8 mouse cellular contexts compared by ENCODE assay signal in the genomic region with DNA sequence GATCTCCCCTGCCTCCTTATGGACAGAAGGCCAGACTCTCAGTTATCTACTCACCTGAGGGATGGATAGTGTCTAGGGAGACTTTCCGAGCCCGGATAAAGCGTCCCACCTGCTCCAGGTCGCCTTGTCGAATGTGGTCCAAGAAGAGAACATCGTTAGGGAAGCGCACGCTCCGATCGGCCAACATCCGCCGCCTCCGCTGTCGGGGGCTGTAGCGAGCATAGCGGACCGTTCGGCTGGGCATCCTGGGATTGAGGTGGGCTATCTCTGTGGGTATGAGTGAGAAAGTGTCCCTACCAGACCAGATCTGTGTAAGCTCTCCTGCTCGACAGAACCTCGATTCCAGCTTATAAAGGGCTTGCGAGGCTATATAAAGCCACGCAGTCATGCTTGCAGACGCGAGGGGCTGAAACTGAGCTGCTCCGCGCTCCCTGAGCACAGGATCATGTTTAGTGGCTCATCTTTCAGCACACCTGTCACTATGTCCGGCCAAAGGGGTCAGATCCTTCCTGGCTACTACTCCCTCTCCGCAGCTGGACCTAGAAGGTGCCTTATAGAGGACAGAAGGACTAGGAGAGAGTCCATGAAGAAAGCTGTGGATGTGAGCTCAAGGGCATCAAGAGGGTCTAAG. TPM values are rescaled to one million over a fixed set of nuclear protein-coding genes. Genes with fewer than 3 reads are reported as not detected.
DNase-seq lines count a peak whose midpoint lies in the region; ATAC-seq and TF ChIP-seq lines count a peak whose summit lies in the region.

Ppp1r27 (minus strand) TSS at position 323 of the 631 bp plus-strand sequence.

- H3K4me1 ChIP-seq in lung, embryonic 14.5 days (ENCODE audit: insufficient read depth): peaks cover 14% of the 10 kb centered on the region
- peaks cover 3% of the 10 kb centered on the region; the same call in 1 of the 2 replicates for H3K4me1 ChIP-seq in embryonic fibroblast, embryonic 13.5 days (ENCODE audit: control insufficient read depth, insufficient read depth, low read length)
- H3K4me1 ChIP-seq in intestine, embryonic 14.5 days (replicated peaks; ENCODE audit: control insufficient read depth, insufficient read depth, low read length): peaks cover 15% of the 10 kb centered on the region
- peaks cover 29% of the 10 kb centered on the region for H3K4me1 ChIP-seq in neural tube, embryonic 13.5 days (replicated peaks)

- H3K27me3 ChIP-seq in lung, embryonic 14.5 days (ENCODE audit: insufficient read depth, low read length): no peaks in the 10 kb centered on the region
- H3K27me3 ChIP-seq in intestine, embryonic 14.5 days (replicated peaks; ENCODE audit: control insufficient read depth, insufficient read depth, low read length): no peaks in the 10 kb centered on the region
- H3K27me3 ChIP-seq in neural tube, embryonic 13.5 days: no peaks in the 10 kb centered on the region

- H3K4me2 ChIP-seq in lung, embryonic 14.5 days: peak within 1 kb of the TSS; percentile 96
- H3K4me2 ChIP-seq in intestine, embryonic 14.5 days (ENCODE audit: low read length): peak within 1 kb of the TSS; percentile 89
- H3K4me2 ChIP-seq in neural tube, embryonic 13.5 days: peak within 1 kb of the TSS; percentile 96

- ATAC-seq in lung, embryonic 14.5 days (ENCODE audit: insufficient read depth): no peak
- ATAC-seq in intestine, embryonic 14.5 days (replicated peaks; ENCODE audit: low FRiP score, low TSS enrichment, low read depth): no peak
- no peak for ATAC-seq in neural tube, embryonic 13.5 days (ENCODE audit: low read depth)
- no peak for ATAC-seq in cerebellum, adult (ENCODE audit: insufficient number of reproducible peaks, low FRiP score, low TSS enrichment)

- no peak for TF ChIP-seq POLR2A in embryonic fibroblast, embryonic 13.5 days (IDR thresholded peaks at IDR 0.05; ENCODE audit: low read depth, low read length)

- H3K9me3 ChIP-seq in lung, embryonic 14.5 days (ENCODE audit: low read depth, low read length): no peaks in the 10 kb centered on the region
- H3K9me3 ChIP-seq in intestine, embryonic 14.5 days (ENCODE audit: control insufficient read depth, low read length): no peaks in the 10 kb centered on the region
- H3K9me3 ChIP-seq in neural tube, embryonic 13.5 days: no peaks in the 10 kb centered on the region

- WGBS in lung, embryonic 14.5 days: 92% methylated on average over 28 of the region's 28 CpGs
- 93% methylated on average over 28 of the region's 28 CpGs for WGBS in intestine, embryonic 14.5 days
- WGBS in neural tube, embryonic 13.5 days: 94% methylated on average over 28 of the region's 28 CpGs

- H3K9ac ChIP-seq in lung, embryonic 14.5 days: peak within 1 kb of the TSS; percentile 95
- peak within 1 kb of the TSS; percentile 89 for H3K9ac ChIP-seq in intestine, embryonic 14.5 days (ENCODE audit: low read length)
- peak within 1 kb of the TSS; percentile 98 for H3K9ac ChIP-seq in neural tube, embryonic 13.5 days

- no peak for DNase-seq in lung, embryonic 14.5 days
- no peak for DNase-seq in lung, postnatal 10 days
- DNase-seq in intestine, embryonic 14.5 days (ENCODE audit: low spot score): no peak
- DNase-seq in adrenal gland, postnatal 10 days: no peak
- DNase-seq in cerebellum, postnatal 14 days: no peak

- peaks cover 6% of the 10 kb centered on the region; the same call in 1 of the 2 replicates for H3K36me3 ChIP-seq in lung, embryonic 14.5 days (ENCODE audit: insufficient read depth)
- H3K36me3 ChIP-seq in intestine, embryonic 14.5 days (ENCODE audit: control insufficient read depth, insufficient read depth, low read length): peaks cover 4% of the 10 kb centered on the region; the same call in 1 of the 2 replicates
- H3K36me3 ChIP-seq in neural tube, embryonic 13.5 days: no peaks in the 10 kb centered on the region

- TF ChIP-seq CTCF in lung, embryonic 14.5 days (IDR thresholded peaks at IDR 0.05; ENCODE audit: low read depth): no peak
- no peak for TF ChIP-seq CTCF in embryonic fibroblast, embryonic 13.5 days (IDR thresholded peaks at IDR 0.05; ENCODE audit: borderline replicate concordance, insufficient read depth, low read length)

- H3K27ac ChIP-seq in lung, embryonic 14.5 days (ENCODE audit: low read depth): peak within 1 kb of the TSS; percentile 96; the same call in 1 of the 2 replicates
- H3K27ac ChIP-seq in embryonic fibroblast, embryonic 13.5 days (ENCODE audit: insufficient read depth, low read length): 0 out of 2 replicates have a peak within 1 kb of the TSS, but pooled peaks have one; percentile 14
- H3K27ac ChIP-seq in intestine, embryonic 14.5 days (ENCODE audit: low read depth): 0 out of 2 replicates have a peak within 1 kb of the TSS, but pooled peaks have one; percentile 84
- peak within 1 kb of the TSS; percentile 90 for H3K27ac ChIP-seq in neural tube, embryonic 13.5 days (replicated peaks)

- H3K4me3 ChIP-seq in lung, embryonic 14.5 days (ENCODE audit: low read depth, low read length): peak within 1 kb of the TSS; percentile 98
- peak within 1 kb of the TSS; percentile 48 for H3K4me3 ChIP-seq in embryonic fibroblast, embryonic 13.5 days (ENCODE audit: insufficient read depth, low read length)
- H3K4me3 ChIP-seq in intestine, embryonic 14.5 days (ENCODE audit: low read depth, low read length): peak within 1 kb of the TSS; percentile 83
- H3K4me3 ChIP-seq in neural tube, embryonic 13.5 days: peak within 1 kb of the TSS; percentile 91

RNA-seq across cellular contexts. Expression of gene Ppp1r27, which starts in this region (rescaled TPM):
- polyA plus RNA-seq in lung, embryonic 14.5 days (2014; fragmentation: Nextera tagmentation; extraction: Ambion mirVana): not detected in 2 replicates
- not detected in 2 replicates for polyA plus RNA-seq in embryonic fibroblast, embryonic 13.5 days (2011; ENCODE audit: insufficient read length, low read depth, missing spikeins)
- polyA plus RNA-seq in intestine, embryonic 14.5 days (2014; fragmentation: Nextera tagmentation; extraction: Ambion mirVana): 0.24 TPM in 1 of 2 replicates, not detected in the other
- polyA plus RNA-seq in neural tube, embryonic 13.5 days (2015; fragmentation: Nextera tagmentation; extraction: Ambion mirVana): not detected in 2 replicates
- total RNA-seq in adrenal gland, postnatal 10 days (2021): 10 to 100 TPM in 1 of 2 experiments, 1 to 10 TPM in 1; 7.1 to 21.8 TPM

Comparison
In these comparisons a context has a peak if more than half of its experiments do, and no peak if none do; other contexts are left out.
1. H3K27ac ChIP-seq: peak in every context shown above with its lines; median percentile 96 in lung, embryonic 14.5 days; 90 in neural tube, embryonic 13.5 days; 84 in intestine, embryonic 14.5 days; 14 in embryonic fibroblast, embryonic 13.5 days.
2. H3K4me3 ChIP-seq: peak in every context shown above with its lines; median percentile 98 in lung, embryonic 14.5 days; 91 in neural tube, embryonic 13.5 days; 83 in intestine, embryonic 14.5 days; 48 in embryonic fibroblast, embryonic 13.5 days.